Mouse (Mus musculus) megakaryocyte-erythroid progenitor cell, adult 5-6 weeks (primary cell): ENCODE measurements around the gene Ugt1a8. TPM values are rescaled to one million over a fixed set of nuclear protein-coding genes. Genes with fewer than 3 reads are reported as not detected.
"Not testable (repeated sequence)": the region's sequence is repeated elsewhere in the genome, so short reads cannot be mapped to it uniquely, and the experiment has no call there.

ENCODE experiments used
- ATAC-seq: replicated peaks from 2 replicates; pipeline ENCODE4 v1.8.0; 2016; ENCODE audit warnings: mild to moderate bottlenecking, inconsistent platforms; ENCODE audit not compliant: severe bottlenecking, poor library complexity, low FRiP score, low TSS enrichment
- total RNA-seq, 2 experiments: library from RNA; stranded (forward) in 1 of 2; stranded (reverse) in 1 of 2; fragments of 200-1000, 215-1000 nt in 1 of 2; fragments of >200 nt in 1 of 2; fragmentation: Nextera tagmentation in 1 of 2; gene quantifications; 2 replicates each; pipeline ENCODE4 v1.2.3; 2014 to 2017

Ugt1a8 gene
- total RNA-seq (2014; fragmentation: Nextera tagmentation) (not detected in 2 replicates), total RNA-seq (2017) (not detected in 2 replicates)

GRCm38 (mm10) chr1:88087513-88087912, at the start of gene Ugt1a8:
Gene Ugt1a8, plus strand, starts transcription at chr1:88087813.
- ATAC-seq, result no peak

- ATAC-seq, result not testable (repeated sequence)
Measured at GRCm38 (mm10) chr1:88043044-88043443, 44.6 kb upstream of the Ugt1a8 start.

- not testable (repeated sequence) for ATAC-seq
Measured at GRCm38 (mm10) chr1:88044832-88045437, 42.7 kb upstream of the Ugt1a8 start.

- ATAC-seq, result not testable (repeated sequence)
Measured at GRCm38 (mm10) chr1:88047408-88047807, 40.2 kb upstream of the Ugt1a8 start.

- no peak for ATAC-seq
Measured at GRCm38 (mm10) chr1:88055088-88055487, 32.5 kb upstream of the Ugt1a8 start, which contains the start of gene Ugt1a10. Gene Ugt1a10, plus strand, starts transcription at chr1:88055388.

GRCm38 (mm10) chr1:88066472-88067102, 21.0 kb upstream of the Ugt1a8 start:
- ATAC-seq, result not testable (repeated sequence)

- ATAC-seq, result no peak
Measured at GRCm38 (mm10) chr1:88070495-88070894, 17.1 kb upstream of the Ugt1a8 start, which contains the start of gene Ugt1a9. Gene Ugt1a9, plus strand, starts transcription at chr1:88070800.

GRCm38 (mm10) chr1:88070902-88071301, 16.7 kb upstream of the Ugt1a8 start:
- ATAC-seq, result no peak

- no peak for ATAC-seq
Measured at GRCm38 (mm10) chr1:88074471-88074870, 13.1 kb upstream of the Ugt1a8 start.

- ATAC-seq, result no peak
Measured at GRCm38 (mm10) chr1:88077128-88077527, 10.5 kb upstream of the Ugt1a8 start.

GRCm38 (mm10) chr1:88081670-88082069, 5.9 kb upstream of the Ugt1a8 start:
- ATAC-seq, result no peak

- no peak for ATAC-seq
Measured at GRCm38 (mm10) chr1:88086125-88086524, 1.5 kb upstream of the Ugt1a8 start.

- ATAC-seq, result no peak
Measured at GRCm38 (mm10) chr1:88092341-88092740, 4.7 kb downstream of the Ugt1a8 start.

GRCm38 (mm10) chr1:88094270-88094676, 6.7 kb downstream of the Ugt1a8 start:
- ATAC-seq, result peak; percentile 75

- 0 out of 2 replicates have a peak, but pooled peaks have one; percentile 50 for ATAC-seq
Measured at GRCm38 (mm10) chr1:88094941-88095492, 7.4 kb downstream of the Ugt1a8 start, which contains the start of gene Ugt1a7c. Gene Ugt1a7c, plus strand, starts transcription at chr1:88095062.

GRCm38 (mm10) chr1:88098546-88098945, 10.9 kb downstream of the Ugt1a8 start:
- not testable (repeated sequence) for ATAC-seq

GRCm38 (mm10) chr1:88099691-88100090, 12.1 kb downstream of the Ugt1a8 start:
- ATAC-seq, result not testable (repeated sequence)

- ATAC-seq, result peak; percentile 53; the same call in 1 of the 2 replicates
Measured at GRCm38 (mm10) chr1:88103019-88103418, 15.4 kb downstream of the Ugt1a8 start, which contains the start of gene Ugt1a6b. Gene Ugt1a6b, plus strand, starts transcription at chr1:88103252.

- peak; percentile 35; the same call in 1 of the 2 replicates for ATAC-seq
Measured at GRCm38 (mm10) chr1:88103697-88104468, 16.3 kb downstream of the Ugt1a8 start.
